Mouse (Mus musculus) Patski (cell line): ENCODE results near the gene Caln1. TPM values are rescaled to one million over a fixed set of nuclear protein-coding genes. Genes with fewer than 3 reads are reported as not detected.

ENCODE experiments used
- ATAC-seq: fragments of 100-300 bp; one replicate; pipeline ENCODE4 v1.8.0; 2021
- CTCF ChIA-PET: fragments of 350-600 bp; sonication (Branson Sonifier 250); formaldehyde crosslinking; loops from one replicate; lab custom pipeline; 2022; ENCODE audit warnings: inconsistent platforms; lab: Charles Lee
- POLR2A ChIA-PET: fragments of 350-600 bp; sonication (Branson Sonifier 250); formaldehyde crosslinking; loops from one replicate; lab custom pipeline; 2022; ENCODE audit warnings: antibody characterized with exemption, inconsistent platforms; lab: Charles Lee
- DNase-seq: peaks from one replicate; pipeline ENCODE4 v3.0.0-alpha.2; 2011; ENCODE audit warnings: low read depth, low spot score
- H3K27me3 ChIP-seq: fragments of 371-371 bp; one replicate; pipeline ENCODE4 v1.5.1; 2021
- CTCF ChIP-seq: fragments of 100-300 bp; IDR thresholded peaks from one replicate; pipeline ENCODE4 v1.5.1; 2021
- in situ Hi-C: fragments of 300-500 bp; cut with MboI; formaldehyde crosslinking; loops from 3 replicates; pipeline ENCODE4 v1.11.1; 2018; ENCODE audit warnings: low pct_unique_long_range_greater_than_20kb, mixed read lengths
- polyA plus RNA-seq: library from polyadenylated mRNA; unstranded; gene quantifications from one replicate; pipeline ENCODE4 v1.2.3, GENCODE M21; 2021

Caln1 gene
- polyA plus RNA-seq, 1 experiment from 2014 or later = not detected

DNA sequence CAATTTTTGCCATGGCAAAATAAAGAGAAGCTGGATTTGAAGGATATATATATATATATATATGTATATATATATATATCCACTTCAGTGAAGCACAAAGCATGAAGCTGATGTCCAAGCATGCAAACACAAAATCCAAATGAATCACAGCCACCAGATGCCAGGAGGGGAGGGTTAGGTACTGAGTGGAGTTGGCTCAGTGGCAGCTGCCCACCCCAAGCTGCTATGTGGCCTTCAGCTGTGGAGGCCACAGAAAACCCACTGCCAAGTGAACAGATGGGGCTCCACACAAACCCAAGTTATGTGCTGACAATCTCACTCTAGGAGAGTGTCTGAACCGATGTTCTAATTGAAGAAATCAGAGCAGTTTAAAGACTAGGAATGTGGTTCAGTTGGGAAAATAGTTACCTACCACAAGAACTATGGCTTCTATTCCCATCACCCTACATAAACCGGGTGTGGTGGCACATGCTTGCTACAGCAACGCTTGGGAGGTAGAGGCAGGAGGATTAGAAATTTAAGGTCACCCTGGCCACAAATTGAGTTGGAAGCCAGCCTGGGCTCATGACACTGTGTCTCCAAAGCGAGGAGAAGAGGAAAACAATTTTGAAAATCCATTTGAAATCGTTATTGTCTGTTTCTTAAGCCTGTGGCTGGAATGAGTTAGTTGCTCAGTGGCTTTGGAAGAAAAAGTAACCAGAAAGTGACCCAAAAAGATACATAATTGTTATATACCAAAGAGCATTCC, 316.8 kb downstream of the Caln1 start:
- ChIA-PET CTCF (interaction anchor here (1.5 kb wide), 1 partner anchor 15 kb away, joined by 3 read pairs; no protein-coding TSS in a partner anchor), POLR2A (no interaction called here)
- in situ Hi-C loops = no loop called here
- peaks cover 6% of the 10 kb centered on the region for H3K27me3 ChIP-seq
- DNase-seq = no peak
- ATAC-seq = no peak
- TF ChIP-seq CTCF = no peak

DNA sequence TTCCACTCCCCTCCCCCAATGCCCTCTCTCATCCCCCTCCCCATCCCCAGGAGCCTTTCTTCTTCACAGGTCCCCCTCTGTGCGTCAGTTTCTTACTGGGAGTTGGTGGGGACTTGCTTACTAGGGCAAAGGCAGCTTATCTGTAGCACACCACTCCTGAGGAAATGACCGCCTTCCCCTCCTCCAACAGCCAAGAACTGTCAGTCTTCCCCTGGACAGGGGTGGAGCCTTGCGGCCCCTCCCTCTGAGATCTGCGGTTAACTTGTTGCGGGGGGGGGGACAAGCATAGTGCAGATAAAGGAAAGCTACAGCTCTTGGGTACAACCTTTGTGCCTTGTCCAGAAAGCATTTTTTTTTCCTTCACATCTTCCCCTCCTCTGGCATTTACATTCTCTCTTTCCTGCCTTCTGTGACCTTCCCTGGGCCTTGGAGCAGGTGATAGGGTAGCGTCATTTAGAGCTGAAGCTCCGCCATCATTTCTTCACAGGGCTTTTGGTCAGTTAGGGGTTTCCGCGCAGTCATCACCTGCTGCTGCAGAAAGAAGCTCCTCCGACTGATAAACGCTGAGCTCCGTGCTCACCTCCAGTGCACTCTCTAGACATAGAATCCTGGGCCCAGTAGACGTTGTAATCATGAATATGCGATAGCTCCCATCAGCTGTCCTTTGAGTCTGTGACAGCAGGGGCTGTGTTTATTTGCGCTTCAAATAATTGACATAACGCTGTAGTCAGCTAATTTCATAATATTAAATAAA, 319.3 kb downstream of the Caln1 start:
- TF ChIP-seq CTCF = no peak
- H3K27me3 ChIP-seq = peaks cover 6% of the 10 kb centered on the region
- ATAC-seq = no peak
- in situ Hi-C loops = no loop called here
- DNase-seq = no peak
- POLR2A ChIA-PET = no interaction called here
- CTCF ChIA-PET = interaction anchor here (1.8 kb wide), 1 partner anchor 21 kb away, joined by 4 read pairs; no protein-coding TSS in a partner anchor

DNA sequence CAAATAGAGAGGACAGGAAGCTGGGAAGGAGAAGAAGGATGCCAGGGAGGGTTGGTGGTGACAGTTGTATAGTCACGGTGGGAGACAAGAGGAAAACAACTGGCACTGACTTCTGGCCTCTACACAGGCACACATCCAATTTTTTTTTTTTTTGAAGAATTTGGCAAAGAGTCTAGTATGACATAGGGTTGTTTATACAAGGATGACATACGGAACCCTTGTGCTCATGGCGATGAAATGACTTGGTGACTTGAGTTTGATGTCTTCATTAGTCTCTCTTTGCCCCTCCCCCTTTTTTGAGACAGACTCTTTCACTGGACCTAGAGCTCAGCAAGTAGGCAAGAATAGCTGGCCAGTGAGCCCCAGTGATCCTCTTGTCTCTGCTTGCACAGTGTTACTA, 322.1 kb downstream of the Caln1 start:
- in situ Hi-C loops = no loop called here
- no peak for TF ChIP-seq CTCF
- DNase-seq = no peak
- ChIA-PET POLR2A (no interaction called here), CTCF (no interaction called here)
- H3K27me3 ChIP-seq = peaks cover 6% of the 10 kb centered on the region
- ATAC-seq = no peak

DNA sequence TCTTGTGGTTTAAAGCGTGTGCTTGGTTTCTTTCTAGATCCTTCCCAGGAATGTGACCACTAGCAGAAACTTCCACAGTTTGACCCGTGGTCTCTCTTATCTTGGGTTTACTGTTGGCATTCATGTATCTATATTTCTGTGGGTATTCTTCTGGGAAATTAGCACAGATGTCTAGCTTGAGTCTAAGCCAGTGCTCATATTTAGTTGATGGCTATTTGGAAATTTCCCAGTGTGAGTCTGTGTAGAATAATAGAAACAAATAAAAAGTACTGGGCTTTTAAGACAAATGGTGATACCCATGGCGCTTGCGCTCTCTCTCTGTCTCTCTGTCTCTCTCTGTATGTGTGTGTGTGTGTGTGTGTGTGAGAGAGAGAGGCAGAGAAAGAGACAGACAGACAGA, 330.2 kb downstream of the Caln1 start:
- POLR2A ChIA-PET = no interaction called here
- DNase-seq = no peak
- no peaks in the 10 kb centered on the region for H3K27me3 ChIP-seq
- ATAC-seq = no peak
- CTCF ChIA-PET = no interaction called here
- in situ Hi-C loops = no loop called here
- no peak for TF ChIP-seq CTCF

DNA sequence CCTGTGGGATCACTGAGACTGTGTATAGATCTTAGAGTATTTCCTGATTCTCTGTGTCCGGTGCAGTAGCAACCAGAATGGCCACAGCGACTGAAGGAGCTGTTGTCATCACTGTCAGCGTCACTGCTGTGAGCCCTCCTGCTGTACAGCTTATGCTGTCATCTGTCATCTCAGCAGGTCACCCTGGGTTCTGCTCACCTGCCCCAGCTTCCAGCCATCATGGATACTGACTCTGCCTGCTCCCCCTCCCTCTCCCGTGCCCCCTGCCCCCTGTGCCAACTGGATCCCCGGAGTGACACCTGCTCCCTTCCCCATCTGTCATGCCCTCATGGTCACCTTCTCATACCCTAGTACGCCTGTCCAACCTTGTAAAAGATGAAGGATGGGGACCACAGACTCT, 332.5 kb downstream of the Caln1 start:
- TF ChIP-seq CTCF = no peak
- in situ Hi-C loops = no loop called here
- no peak for ATAC-seq
- DNase-seq = no peak
- ChIA-PET CTCF (interaction anchor here (1.1 to 1.6 kb wide), 2 partner anchors 16 to 37 kb away, joined by 3 read pairs; no protein-coding TSS in a partner anchor), POLR2A (no interaction called here)
- H3K27me3 ChIP-seq = no peaks in the 10 kb centered on the region

DNA sequence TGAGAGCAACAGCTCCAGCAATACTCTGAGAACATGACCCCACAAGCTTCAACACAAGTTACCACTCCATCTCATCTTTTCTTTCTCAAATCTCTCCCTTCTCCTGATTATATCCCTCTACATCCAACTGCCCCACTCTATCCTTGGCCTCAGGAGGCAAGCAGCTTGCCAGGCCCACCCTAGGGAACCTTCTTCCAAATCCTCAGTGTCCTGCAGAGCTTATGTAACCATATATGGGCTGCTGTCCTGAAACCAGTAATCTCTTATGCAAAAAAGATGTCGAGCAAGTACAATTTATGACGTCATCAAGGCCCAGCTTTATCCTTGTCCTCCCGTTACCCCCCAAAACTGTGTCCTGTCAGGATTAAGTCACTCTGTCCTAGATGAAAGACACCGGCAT, 333.1 kb downstream of the Caln1 start:
- in situ Hi-C loops = no loop called here
- ATAC-seq (no peak), DNase-seq (no peak)
- ChIA-PET CTCF (no interaction called here), POLR2A (no interaction called here)
- no peaks in the 10 kb centered on the region for H3K27me3 ChIP-seq
- no peak for TF ChIP-seq CTCF

DNA sequence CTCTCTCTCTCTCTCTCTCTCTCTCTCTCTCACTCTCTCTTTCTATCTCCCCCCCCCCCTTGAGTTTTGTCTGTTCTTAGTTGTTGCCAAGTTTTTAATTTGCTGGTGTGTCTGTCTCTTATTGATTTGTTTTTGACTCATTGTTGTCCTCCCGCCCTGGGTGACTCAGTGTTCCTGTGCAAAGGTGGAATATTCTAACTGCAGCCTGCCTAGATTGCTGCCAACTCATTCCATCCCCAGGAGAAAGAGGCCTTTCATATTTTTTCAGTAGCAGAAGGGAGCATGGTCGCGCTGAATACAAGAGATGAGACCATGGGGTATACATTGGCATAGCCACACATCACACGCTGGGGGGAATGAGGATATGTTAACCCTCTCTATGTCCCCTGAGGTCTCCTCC, 335.6 kb downstream of the Caln1 start:
- no peaks in the 10 kb centered on the region for H3K27me3 ChIP-seq
- no peak for ATAC-seq
- TF ChIP-seq CTCF = no peak
- in situ Hi-C loops = no loop called here
- ChIA-PET CTCF (no interaction called here), POLR2A (interaction anchor here (0.7 kb wide), 1 partner anchor 1394 kb away, joined by 3 read pairs; no protein-coding TSS in a partner anchor)
- DNase-seq = no peak

DNA sequence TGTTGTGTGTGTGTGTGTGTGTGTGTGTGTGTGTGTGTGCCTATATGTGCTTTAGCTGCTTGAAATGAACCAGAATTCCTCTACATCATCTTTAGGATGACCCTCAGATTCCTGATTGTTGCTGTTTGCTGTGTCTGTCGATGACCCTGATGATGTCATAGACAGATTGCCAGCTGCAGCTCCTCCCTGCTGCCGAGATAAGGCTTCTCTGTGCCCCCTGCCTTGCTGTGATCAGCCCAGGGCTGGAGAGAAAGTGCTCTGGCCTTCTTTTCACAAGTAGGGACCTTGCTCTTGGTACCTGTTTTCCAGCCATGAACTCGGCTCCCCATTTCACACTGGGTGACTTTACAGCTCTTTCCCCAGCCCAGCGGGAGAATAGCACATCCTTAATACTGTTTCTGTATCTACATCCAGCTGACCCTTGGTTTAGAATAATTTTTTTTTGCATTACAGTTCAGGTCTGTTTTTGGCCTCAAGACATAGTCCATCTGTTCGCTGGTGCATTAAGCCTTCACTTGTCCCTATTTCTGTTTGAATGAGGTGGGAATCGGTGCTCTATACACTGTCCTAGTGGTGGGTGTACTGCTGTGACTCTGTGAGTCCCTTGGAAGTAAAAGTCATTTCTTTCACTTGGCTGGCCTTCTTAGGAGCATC, 337.1 kb downstream of the Caln1 start:
- TF ChIP-seq CTCF = no peak
- ATAC-seq (no peak), DNase-seq (no peak)
- in situ Hi-C loops = no loop called here
- CTCF ChIA-PET = no interaction called here
- POLR2A ChIA-PET = no interaction called here
- no peaks in the 10 kb centered on the region for H3K27me3 ChIP-seq

DNA sequence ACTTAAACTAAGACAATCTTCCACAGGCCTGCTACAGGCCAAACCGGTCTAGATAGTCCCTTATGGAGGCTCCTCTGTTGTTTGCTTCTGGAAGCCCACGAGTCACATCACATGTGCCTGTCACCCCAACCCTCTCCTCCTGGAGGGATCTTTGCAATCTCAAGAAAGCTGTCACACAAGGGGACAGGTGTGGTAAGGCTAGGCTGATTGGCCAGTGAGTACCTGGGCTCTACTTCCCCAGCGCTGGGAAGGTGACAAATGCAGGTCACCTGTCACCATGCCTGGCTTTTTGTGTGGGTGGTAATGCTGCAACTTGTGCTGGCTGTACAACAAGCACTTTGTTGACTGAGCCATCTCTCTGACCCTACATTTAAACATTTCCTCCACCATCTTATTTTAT, 338.5 kb downstream of the Caln1 start:
- no peaks in the 10 kb centered on the region for H3K27me3 ChIP-seq
- TF ChIP-seq CTCF = no peak
- ChIA-PET POLR2A (no interaction called here), CTCF (no interaction called here)
- no peak for DNase-seq
- no peak for ATAC-seq
- in situ Hi-C loops = no loop called here

DNA sequence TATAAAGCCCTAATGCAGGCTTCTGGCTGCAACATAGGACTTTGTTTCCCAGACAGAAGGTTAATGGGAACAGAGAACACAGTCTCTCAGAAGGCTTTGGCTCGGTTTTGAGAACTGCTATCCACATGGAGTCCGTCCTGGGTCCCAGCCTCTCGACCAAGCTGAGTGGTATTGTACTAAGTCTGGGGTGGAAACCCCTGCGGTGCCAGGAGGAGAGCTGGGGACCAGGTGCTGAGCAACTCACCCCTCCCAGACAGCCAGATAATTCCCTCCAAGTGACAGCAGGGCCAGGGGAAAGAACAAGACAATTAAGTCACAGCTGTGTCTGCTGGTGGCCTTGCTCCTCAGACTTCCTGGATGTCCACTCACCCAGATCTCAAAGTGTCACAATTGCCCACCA, 339.4 kb downstream of the Caln1 start:
- ATAC-seq (no peak), DNase-seq (no peak)
- in situ Hi-C loops = no loop called here
- CTCF ChIA-PET = no interaction called here
- POLR2A ChIA-PET = no interaction called here
- no peaks in the 10 kb centered on the region for H3K27me3 ChIP-seq
- no peak for TF ChIP-seq CTCF
